Mouse (Mus musculus) lung, adult 18-20 months (tissue): ENCODE data around the gene Eif4a3.

ENCODE experiments used
- DNase-seq, 2 experiments: peaks; one replicate each; pipeline ENCODE4 v3.0.0; 2022; ENCODE audit warnings: mixed read lengths in 2 of 2

Gene Eif4a3

DNA sequence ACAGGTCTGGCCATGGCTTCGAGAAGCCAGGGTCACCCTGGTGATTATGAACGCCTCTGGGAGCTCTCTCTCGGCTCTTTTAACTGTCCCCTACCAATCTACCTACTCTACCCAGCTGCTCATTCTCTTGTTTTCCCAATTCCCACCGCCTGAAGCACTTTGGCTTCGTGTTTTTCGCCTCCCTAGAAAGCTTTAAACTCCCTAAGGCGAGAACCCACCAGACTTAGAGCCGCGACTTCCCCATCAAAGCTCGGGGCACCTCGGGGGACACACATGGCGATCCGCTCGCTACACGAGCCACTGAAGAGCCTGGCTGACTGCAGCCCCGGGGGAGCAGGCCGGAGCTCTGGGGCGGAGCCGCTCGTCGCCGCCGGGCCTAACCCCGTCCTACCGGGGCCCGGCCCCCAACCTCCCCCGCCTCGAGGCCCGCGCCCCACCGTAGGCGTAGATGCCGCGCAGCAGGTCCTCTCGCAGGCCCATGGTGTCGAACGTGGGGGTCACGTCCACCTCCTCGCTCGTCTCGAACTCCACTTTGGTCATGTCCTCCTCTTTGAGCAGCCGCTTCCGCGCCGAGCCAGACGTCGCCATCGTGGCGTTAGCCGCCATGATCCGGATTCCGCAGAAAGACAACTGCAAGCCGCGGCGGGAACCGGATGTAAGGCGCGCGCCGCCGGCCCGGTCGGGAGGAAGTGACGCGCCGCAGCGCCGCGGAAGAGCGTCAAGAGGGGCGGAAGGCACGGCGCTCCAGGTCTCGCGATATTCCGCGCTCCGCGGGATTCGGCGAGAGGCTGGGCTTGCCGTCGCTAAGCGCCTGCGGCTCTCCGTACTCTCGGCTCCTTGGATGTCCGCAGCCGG lies at the start of gene Eif4a3:
TSS of gene Eif4a3 (minus strand) at position 699 of the 855 bp plus-strand sequence.
- peak; percentile 93 to 95 for DNase-seq

DNA sequence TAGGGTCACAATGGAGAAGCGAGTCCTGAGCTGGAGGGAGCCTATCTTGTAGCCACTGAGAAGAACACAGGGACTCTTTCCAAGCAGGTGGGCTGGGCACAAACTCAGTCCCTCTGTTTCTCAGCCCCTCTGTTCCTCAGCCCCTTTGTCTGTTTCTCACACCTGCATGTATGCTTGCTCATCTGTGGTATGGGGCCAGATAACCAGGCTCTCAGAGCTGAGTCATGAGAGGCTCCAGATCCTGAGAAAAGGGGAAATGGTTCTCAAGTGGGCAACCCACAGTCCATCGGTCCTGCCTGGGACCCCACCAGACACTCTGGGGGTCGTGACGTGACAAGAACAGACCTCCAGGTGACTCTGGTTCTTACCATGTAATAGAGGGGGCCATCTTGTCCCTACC lies 47.2 kb upstream of the Eif4a3 start:
- DNase-seq, result no peak

GRCm38 (mm10) chr11:119344865-119345264 lies 45.0 kb upstream of the Eif4a3 start:
- DNase-seq, result no peak

DNA sequence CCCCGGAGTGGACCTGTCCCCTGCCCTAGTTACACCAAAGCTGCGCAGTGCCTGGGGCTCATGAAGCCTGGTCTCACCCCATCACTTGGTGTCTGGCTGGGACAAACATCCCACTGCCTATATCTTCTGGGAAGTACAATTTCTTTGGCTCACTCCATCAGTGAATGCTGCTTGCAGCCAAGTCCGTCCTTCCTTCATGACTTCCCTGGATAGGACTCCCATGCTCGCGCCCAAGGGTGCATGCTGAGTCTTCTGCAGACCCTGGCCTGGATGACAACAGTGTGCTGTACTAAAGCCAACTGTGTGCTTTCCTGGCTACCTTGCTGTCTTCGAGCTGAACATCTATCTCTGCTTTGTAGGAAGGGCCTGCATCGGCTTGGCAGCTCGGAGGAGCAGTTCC lies 44.3 kb upstream of the Eif4a3 start:
- no peak for DNase-seq

GRCm38 (mm10) chr11:119339637-119340036 lies 39.7 kb upstream of the Eif4a3 start:
- peak; percentile 72 to 74 for DNase-seq

DNA sequence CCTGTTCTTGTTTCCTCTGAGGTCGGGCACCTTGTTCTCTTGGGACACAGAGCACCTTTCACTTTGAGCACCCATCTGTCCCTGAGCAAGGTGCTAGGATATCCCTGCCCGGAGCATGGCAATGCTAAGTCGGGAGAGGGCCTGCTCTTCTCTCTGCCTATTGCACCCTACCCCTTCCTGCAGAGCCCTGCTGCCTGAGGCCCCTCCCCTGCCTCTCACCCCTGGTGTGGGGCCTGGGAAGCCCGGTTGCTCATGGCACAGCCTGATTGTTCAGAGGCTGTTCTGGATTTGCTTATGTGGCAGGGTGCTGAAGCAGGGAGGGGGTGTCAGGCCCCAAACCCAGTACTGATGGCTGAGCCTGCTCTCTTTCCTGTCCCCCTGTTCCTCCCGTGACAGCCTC lies 39.3 kb upstream of the Eif4a3 start:
- DNase-seq, result no peak

GRCm38 (mm10) chr11:119338271-119339059 lies 38.6 kb upstream of the Eif4a3 start:
- DNase-seq, result no peak

GRCm38 (mm10) chr11:119331970-119332369 lies 32.1 kb upstream of the Eif4a3 start:
- DNase-seq, result no peak

DNA sequence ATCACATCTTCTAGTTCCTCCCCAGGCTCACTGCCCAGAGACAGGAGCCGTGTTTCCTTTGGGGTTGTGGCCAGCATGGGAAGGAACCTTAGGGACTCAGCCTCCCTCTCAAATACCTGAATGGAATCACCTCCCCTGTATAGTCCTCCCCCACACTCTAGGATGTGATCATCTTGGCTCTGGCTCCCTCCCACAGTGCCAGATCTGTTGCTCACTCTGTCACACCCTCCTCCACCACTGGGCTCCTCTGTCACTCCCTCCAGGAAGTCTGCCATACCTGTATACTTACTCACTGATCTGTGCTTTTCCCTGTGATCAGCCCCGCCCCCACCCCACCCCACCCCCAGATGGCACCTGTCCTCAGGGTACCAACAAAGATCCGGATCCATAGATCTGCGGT lies 30.7 kb upstream of the Eif4a3 start:
- no peak for DNase-seq

- DNase-seq, result no peak
These were observed 25.2 kb upstream of the Eif4a3 start for GRCm38 (mm10) chr11:119325068-119325467.

DNA sequence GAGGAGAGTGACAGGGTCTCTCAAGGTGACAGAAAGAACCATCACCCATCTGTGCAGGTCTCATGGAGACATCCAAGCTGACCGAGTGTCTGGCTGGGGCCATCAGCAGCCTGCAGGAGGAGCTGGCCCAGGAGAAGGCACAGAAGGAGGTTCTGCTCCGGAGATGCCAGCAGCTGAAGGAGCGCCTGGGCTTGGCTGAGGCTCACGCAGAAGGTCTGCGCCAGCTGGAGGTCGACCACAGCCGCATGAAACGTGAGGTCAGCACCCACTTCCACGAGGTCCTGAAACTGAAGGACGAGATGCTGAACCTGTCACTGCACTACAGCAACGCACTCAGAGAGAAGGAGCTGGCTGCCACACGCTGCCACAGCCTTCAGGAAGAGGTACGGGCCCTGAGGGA lies 22.6 kb upstream of the Eif4a3 start:
- no peak for DNase-seq

- no peak for DNase-seq
These were observed 16.8 kb upstream of the Eif4a3 start for GRCm38 (mm10) chr11:119316720-119317119.

- DNase-seq, result no peak
These were observed 14.5 kb upstream of the Eif4a3 start for GRCm38 (mm10) chr11:119314252-119314936.

DNA sequence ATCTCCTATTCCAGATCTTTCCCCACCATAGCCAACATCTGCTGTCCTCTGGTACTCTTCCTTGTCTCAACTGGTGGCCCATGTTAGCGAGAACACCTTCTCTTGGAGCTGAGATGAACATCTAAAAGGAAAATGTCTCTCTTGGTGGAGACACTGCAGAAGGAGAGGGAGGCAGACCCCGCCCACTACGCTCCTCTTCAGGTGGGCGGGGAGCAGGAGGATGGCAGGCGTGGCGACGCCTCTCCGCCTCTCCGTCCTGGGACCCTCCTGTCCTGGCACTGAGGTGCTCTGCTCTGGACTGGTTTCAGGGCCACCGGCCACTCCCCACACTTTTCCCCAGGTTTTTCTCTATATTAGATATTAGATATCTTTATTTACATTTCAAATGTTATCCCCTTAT lies 10.7 kb upstream of the Eif4a3 start:
- no peak for DNase-seq

GRCm38 (mm10) chr11:119307916-119308315 lies 8.0 kb upstream of the Eif4a3 start:
- no peak for DNase-seq

GRCm38 (mm10) chr11:119307658-119307867 lies 7.7 kb upstream of the Eif4a3 start, which contains the start of gene Card14:
Card14 (plus strand) TSS chr11:119307768.
- DNase-seq, result no peak

DNA sequence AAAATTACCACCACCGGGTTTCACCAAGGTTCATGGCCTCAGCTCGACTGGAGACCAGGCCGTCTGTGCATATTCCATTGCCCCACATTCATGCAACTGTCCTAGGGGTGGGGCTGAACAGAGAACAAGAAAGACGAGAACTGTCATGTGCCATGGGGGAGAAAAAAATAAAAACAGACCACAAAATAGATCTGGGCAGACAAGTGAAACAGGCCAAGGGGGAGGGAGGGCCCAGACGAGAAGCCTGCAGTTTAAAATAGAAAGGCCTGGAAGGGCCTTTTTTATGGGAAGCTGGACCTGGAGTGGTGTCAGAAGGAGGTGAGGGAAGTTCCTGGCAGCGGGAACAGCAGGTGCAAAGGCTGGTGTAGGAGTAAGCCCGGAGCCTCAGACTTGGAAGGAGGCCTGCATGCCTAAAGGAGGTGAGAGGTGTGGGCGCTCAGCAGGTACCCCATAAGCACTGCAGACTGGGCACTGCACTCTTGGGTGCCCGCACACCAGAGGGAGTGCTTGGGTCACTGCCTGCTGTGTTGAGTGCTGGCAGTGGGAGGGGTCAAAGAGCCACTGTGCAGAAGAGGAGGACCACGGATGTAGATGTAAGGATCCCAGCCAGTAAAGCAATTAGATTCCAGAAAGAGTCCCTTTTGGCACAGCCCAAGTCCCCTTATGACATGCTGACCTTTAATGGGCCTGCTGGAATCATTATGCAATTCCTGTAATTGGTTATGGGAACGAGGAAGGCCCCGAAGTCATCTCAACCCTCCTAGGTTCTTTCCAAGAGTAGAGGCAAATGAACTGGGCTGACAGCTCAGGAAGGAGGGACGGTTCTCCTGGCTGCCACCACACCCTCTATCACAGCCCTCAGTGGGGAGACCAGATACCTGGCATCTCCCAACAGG lies 7.1 kb upstream of the Eif4a3 start:
- no peak for DNase-seq

DNA sequence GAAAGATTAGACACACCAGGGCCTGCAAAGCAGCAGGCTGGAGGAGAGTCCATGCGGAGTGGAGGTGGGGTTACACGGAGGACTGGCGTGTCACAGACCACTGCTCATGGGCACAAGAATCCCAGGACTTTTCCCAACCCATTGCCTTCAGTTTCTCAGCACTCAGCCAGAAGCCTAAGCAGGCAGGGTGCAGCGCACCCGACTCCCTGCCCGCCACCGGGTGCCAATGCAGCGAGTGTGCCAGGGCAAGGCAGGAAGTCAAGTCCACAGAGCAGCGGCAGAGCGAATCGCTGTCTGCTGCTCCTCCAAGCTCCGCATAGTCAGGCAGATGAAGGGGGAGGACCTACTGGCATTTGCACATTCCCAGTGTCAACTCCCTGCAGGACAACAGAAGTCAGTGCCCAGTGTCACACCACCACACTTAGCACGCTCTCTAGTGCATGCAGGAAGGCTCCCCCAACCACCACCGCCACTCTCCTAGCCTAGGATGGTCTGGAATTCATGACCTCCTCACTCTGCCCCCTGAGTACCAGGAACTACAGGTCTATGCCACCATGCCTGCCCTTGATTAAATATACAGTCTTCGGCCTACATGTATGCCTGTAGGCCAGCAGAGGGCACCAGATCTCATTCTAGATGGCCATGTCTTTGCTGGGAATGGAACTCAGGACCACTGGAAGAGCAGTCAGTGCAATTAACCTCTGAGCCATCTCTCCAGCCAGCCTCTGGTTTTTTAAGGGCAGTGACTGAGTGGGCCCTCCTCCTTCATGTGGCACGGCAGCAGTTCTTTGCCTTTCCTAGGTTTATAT lies 5.2 kb upstream of the Eif4a3 start:
- DNase-seq, result peak in 1 of 2 experiments; percentile 17

DNA sequence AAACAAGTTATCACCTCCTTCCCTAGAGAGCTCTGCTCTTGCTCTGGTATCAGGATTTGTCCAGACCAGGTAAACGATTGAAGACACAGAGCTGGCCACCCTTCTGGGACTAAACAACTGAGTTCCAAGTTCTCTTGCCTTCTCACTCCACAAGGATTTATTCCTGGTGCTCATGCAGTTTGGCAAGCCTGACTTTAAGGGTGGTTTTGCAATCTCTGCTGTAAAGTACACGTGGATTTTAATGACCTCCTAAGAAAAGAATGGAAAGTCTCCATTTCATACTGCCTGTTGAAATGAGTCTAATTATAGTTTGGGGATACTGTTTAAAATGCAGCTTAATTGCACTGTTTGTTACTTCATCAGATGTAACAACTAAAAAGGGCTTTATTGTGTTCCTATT lies 1.1 kb upstream of the Eif4a3 start:
- DNase-seq, result no peak

DNA sequence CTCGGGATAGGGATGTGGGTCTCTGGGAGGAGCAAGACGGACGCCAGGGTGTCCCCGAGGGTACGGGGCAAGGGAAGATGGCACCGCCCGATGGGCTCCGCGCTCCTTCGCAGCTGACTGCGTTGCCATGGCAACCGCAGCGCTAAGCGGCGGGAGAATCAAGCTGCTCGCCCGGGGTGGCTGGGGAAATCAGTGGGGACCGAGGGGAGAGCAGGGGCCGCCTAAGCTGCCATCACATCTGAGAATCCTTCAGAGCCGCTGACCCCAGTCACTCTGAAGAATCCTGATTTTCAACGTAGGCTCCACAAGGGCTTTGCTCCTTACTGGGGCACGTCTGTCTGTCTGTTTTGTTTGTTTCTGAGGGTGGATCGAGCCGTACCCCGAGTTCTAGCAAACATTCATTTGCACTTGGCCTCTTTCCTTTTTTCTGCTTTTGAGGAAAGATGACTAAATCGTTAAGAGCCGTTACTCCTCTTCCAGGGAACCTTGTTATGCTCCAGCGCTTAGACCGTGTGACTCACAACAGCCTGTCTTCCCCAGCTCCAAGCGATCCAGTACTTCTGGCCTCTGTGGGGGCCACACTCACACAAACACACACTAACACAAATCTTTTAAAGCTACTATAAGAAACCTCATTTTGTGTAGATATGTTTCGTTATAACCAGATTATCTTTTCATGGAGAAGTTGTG lies 502 bp upstream of the Eif4a3 start:
- DNase-seq, result no peak

GRCm38 (mm10) chr11:119298917-119299316 lies 972 bp downstream of the Eif4a3 start:
- DNase-seq, result no peak
